Mouse (Mus musculus): Measurements from ENCODE around the gene Sorcs3.

DNA sequence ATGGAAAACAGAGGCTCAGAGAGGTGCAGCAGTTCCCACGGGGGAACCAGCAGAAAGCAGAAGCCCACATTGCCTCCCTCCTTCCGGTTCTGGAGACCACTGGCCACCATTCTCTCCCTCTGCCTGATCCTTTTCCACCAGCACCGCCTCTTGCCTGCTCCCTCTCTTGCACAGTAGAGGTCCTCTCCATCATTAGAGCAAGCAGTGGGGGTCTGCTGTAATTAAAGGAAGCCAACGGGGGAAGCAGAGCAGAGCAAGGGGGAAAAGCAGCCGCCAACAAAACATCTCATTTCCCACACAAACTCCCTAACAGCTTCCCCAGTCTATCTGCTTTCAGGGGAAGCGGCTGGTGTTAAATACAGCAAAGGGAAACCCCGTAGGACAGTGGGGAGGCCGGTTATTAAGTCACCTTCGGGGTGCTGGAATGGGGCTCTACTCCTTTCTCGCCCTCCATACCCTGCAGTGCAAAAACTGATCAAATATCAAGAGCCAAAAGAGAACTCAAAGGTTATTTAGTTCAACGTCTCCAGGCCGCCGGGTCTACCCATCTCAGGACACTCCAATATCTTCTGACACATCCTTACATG is 32.1 kb downstream of the Sorcs3 start:
- TF ChIP-seq TCF3 (IDR thresholded peaks at IDR 0.05; ENCODE audit: insufficient read length, low read depth) (no peak), MAX (IDR thresholded peaks at IDR 0.05; ENCODE audit: low read depth) (no peak), MYOG (IDR thresholded peaks at IDR 0.05; ENCODE audit: control insufficient read depth in 1 of 3, insufficient read depth in 1 of 3, insufficient read length in 2 of 3, low read depth in 2 of 3) (no peak), POLR2A (IDR thresholded peaks at IDR 0.05; ENCODE audit: insufficient read length, low read depth) (no peak), POLR2AphosphoS2 (IDR thresholded peaks at IDR 0.05; ENCODE audit: insufficient read length, low read depth) (no peak), E2F4 (IDR thresholded peaks at IDR 0.05; ENCODE audit: insufficient read depth) (no peak), REST (IDR thresholded peaks at IDR 0.05; ENCODE audit: insufficient read depth, insufficient read length) (no peak)
